Mouse (Mus musculus) liver, embryonic 12.5 days (tissue): ENCODE measurements around the gene Cldn20. TPM values are rescaled to one million over a fixed set of nuclear protein-coding genes. Genes with fewer than 3 reads are reported as not detected.

Experiments
- ATAC-seq: fragments of 200-750 bp; cut with Nextera tagmentation; 2 replicates; pipeline ENCODE4 v1.8.0; 2017; ENCODE audit warnings: moderate number of reproducible peaks, mild to moderate bottlenecking, moderate library complexity
- H3K27ac ChIP-seq: fragments of 300-500 bp; sonication (generic); 2 replicates; pipeline ENCODE4 v1.5.1; 2016; ENCODE audit warnings: mild to moderate bottlenecking
- H3K27me3 ChIP-seq: fragments of 300-500 bp; sonication (generic); replicated peaks from 2 replicates; pipeline ENCODE4 v1.6.1; 2016; ENCODE audit warnings: mild to moderate bottlenecking, moderate library complexity
- H3K36me3 ChIP-seq: fragments of 300-500 bp; sonication (generic); 2 replicates; pipeline ENCODE4 v1.6.1; 2016; ENCODE audit warnings: mild to moderate bottlenecking, moderate library complexity
- H3K4me1 ChIP-seq: fragments of 300-500 bp; sonication (generic); 2 replicates; pipeline ENCODE4 v1.6.1; 2016
- H3K4me2 ChIP-seq: fragments of 300-500 bp; sonication (generic); 2 replicates; pipeline ENCODE4 v1.6.1; 2016; ENCODE audit warnings: mild to moderate bottlenecking, moderate library complexity
- H3K4me3 ChIP-seq: fragments of 300-500 bp; sonication (generic); 2 replicates; pipeline ENCODE4 v1.5.1; 2016; ENCODE audit warnings: mild to moderate bottlenecking, moderate library complexity
- H3K9ac ChIP-seq: fragments of 300-500 bp; sonication (generic); 2 replicates; pipeline ENCODE4 v1.6.1; 2016; ENCODE audit warnings: mild to moderate bottlenecking, moderate library complexity
- H3K9me3 ChIP-seq: fragments of 300-500 bp; sonication (generic); replicated peaks from 2 replicates; pipeline ENCODE4 v1.6.1; 2016; ENCODE audit warnings: mild to moderate bottlenecking, moderate library complexity
- WGBS: fragments of 180-500 bp; shearing (Covaris S2); methylation state at CpG from one replicate; pipeline ENCODE4 v1.1.7; 2016; ENCODE audit not compliant: insufficient replicate concordance; 5-methylcytosine and 5-hydroxymethylcytosine counted together
- polyA plus RNA-seq: library from polyadenylated mRNA; unstranded; fragments of >200 nt; fragmentation: Nextera tagmentation; extraction: Ambion mirVana; gene quantifications from 2 replicates; pipeline ENCODE4 v1.2.1, GENCODE M21; 2016

Gene Cldn20
- polyA plus RNA-seq, 1 experiment from 2014 or later, result not detected

DNA sequence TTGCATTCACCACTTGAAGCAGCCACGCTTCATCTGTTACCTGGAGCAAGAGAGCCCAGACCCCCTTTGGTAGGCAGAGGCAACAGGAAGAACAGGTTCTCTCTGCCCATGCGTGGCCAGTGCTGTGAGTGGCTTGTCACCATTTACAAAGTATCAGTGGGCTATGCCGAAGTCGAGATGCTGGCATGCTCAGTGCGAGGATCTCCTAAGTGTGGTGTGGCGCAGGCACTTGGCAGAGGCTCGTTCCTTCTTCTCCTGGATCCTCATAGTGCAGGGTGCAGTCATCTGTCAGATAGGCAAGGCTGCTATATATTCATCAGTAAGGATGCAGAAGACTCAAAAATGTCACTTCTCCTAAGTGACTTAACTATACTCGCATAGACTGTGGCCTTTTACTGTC is 32.9 kb upstream of the Cldn20 start:
- Histone ChIP-seq H3K4me3 (no peak overlapping the region), H3K4me1 (peaks cover 4% of the 10 kb centered on the region; the same call in 1 of the 2 replicates), H3K27ac (no peak overlapping the region), H3K27me3 (no peaks in the 10 kb centered on the region), H3K4me2 (no peak overlapping the region), H3K9me3 (no peaks in the 10 kb centered on the region), H3K9ac (no peak overlapping the region), H3K36me3 (no peaks in the 10 kb centered on the region)
- no peak for ATAC-seq
- 80% methylated on average over 8 of the region's 8 CpGs for WGBS

DNA sequence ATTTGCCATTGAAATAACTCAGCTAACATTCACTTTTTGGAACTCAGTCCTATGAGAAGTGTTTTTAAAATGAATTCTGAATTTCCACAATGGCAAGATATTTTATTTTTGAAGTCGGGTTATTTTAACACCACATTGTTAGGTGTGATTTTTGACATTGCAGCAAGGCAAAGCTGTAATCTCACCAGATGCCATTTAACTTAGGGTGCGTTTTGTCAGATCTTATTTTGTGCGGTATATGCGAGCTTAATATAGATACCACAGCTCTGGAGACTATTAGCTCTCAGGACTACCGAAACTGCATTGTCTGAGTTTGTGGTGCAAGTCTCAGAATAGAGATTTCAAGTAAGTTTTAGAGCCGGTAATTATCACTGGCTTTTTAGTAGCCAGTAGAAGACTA is 32.3 kb upstream of the Cldn20 start:
- Histone ChIP-seq H3K27ac (no peak overlapping the region), H3K4me1 (peaks cover 4% of the 10 kb centered on the region; the same call in 1 of the 2 replicates), H3K9ac (no peak overlapping the region), H3K36me3 (no peaks in the 10 kb centered on the region), H3K9me3 (no peaks in the 10 kb centered on the region), H3K4me2 (no peak overlapping the region), H3K27me3 (no peaks in the 10 kb centered on the region), H3K4me3 (no peak overlapping the region)
- no peak for ATAC-seq
- WGBS, result 71% methylated on average over 6 of the region's 6 CpGs

DNA sequence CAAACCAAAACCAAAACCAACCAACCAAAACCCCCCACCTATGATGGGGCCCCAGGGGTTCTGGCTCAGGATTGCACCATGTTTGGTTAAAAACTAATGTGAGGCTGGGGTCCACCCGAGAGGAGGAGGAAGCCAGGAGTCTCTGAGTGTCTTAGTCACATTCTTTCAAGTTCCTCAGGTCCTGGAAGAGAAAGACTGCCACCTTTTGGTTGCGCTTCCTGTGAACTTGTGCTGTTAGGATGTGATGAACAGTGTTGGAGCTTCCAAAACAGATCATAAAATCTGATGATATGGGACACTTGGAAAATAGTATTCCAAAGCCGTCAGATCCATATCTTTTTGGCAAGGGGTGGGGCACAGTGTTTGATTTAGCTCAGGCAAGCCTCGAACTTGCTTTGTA is 31.4 kb upstream of the Cldn20 start:
- Histone ChIP-seq H3K4me3 (no peak overlapping the region), H3K36me3 (no peaks in the 10 kb centered on the region), H3K9ac (no peak overlapping the region), H3K4me1 (no peaks in the 10 kb centered on the region), H3K27ac (no peak overlapping the region), H3K4me2 (no peak overlapping the region), H3K27me3 (no peaks in the 10 kb centered on the region), H3K9me3 (no peaks in the 10 kb centered on the region)
- ATAC-seq, result no peak
- WGBS, result 59% methylated on average over 4 of the region's 4 CpGs

DNA sequence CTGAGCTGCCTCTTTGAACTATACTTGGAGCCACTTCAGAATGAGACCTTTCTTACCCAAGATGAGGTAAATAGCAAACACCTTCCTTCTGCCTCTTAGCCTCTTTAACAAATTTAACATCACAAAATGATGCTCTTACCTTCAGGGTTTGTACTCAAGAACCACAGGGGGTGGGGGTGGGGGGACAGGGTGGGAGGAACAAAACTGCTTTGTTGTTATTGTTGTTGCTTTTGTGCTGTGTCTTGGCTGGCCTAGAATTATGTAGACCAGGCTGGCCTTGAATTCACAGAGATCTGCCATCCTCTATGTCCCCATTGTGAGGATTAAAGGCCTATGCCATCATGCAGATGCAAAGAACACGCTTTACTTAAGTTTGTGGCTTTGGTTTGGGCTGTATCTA is 26.6 kb upstream of the Cldn20 start:
- Histone ChIP-seq H3K27ac (no peak overlapping the region), H3K9me3 (no peaks in the 10 kb centered on the region), H3K27me3 (no peaks in the 10 kb centered on the region), H3K4me3 (no peak overlapping the region), H3K4me1 (no peaks in the 10 kb centered on the region), H3K4me2 (no peak overlapping the region), H3K36me3 (no peaks in the 10 kb centered on the region), H3K9ac (no peak overlapping the region)
- 45% methylated on average over 1 of the region's 1 CpGs for WGBS
- no peak for ATAC-seq

DNA sequence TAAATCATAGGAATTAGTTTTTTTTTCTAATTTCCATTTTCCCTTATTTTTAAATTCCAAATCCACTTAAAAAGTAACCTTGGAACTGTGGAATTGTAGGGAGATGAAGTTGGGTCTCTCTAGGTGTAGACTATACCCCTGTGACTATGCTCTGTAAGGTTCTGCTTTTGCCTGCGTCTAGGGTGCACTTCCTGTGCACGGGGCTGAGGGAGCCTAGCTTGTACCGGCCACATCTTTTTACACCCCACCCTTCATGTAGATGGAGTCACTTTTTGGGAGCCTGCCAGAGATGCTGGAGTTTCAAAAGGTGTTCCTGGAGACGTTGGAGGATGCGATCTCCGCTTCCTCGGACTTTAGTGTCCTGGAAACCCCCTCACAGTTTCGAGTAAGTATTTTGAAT is 25.8 kb upstream of the Cldn20 start:
- no peaks in the 10 kb centered on the region for H3K9me3 ChIP-seq
- no peak for ATAC-seq
- no peak overlapping the region for H3K4me2 ChIP-seq
- H3K27ac ChIP-seq, result no peak overlapping the region
- no peaks in the 10 kb centered on the region for H3K27me3 ChIP-seq
- no peaks in the 10 kb centered on the region for H3K4me1 ChIP-seq
- 63% methylated on average over 8 of the region's 8 CpGs for WGBS
- H3K36me3 ChIP-seq, result no peaks in the 10 kb centered on the region
- no peak overlapping the region for H3K4me3 ChIP-seq
- H3K9ac ChIP-seq, result no peak overlapping the region

DNA sequence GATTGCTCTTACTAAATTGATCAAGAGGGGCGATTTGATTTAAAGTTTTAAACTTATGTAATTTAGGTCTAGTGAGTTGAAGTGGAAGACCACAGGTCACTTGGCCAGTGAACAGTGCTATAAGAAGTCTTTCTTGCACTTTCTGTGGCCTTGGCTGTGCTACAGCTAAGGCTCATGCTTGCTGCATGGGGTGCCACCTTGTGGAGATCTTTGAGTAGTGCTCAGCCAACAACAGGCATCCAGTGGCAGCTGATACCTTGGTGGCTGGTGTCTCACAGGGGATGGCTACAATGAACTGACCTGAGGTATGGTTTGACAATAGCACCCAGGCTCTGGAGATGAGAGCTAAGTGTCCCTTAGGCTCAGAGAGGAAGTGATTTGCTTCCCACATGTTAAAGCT is 22.5 kb upstream of the Cldn20 start:
- peak; percentile 40 for ATAC-seq
- H3K27ac ChIP-seq, result no peak overlapping the region
- 18% methylated on average over 1 of the region's 1 CpGs for WGBS

DNA sequence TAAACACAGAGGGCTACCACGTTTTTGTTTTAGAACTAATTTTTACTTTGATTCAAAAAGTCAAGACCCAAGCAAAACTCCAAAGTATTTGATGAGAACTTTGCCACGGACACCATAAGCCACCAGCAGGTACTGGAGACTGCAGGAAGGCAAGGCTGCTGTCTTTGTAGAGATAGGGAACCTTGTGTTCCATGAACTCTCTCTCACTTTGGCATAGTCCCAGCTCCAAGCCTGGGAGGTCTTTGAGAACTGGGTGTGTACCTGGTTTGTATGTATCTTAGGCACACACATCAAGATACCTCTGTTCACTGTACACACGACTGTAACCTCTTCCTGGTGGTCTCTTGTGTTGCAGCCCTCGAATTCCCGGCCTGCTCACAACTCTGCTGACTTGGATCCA is 18.0 kb upstream of the Cldn20 start:
- Histone ChIP-seq H3K4me3 (no peak overlapping the region), H3K9ac (no peak overlapping the region), H3K27me3 (no peaks in the 10 kb centered on the region), H3K9me3 (no peaks in the 10 kb centered on the region), H3K36me3 (0 out of 2 replicates have a peak, but pooled peaks cover 6% of the 10 kb centered on the region), H3K27ac (no peak overlapping the region), H3K4me1 (no peaks in the 10 kb centered on the region), H3K4me2 (no peak overlapping the region)
- WGBS, result 66% methylated on average over 5 of the region's 5 CpGs
- ATAC-seq, result no peak

More for the DNA sequence above, 22.5 kb upstream of the Cldn20 start:
- Histone ChIP-seq H3K4me2 (no peak overlapping the region), H3K27me3 (no peaks in the 10 kb centered on the region), H3K4me3 (no peak overlapping the region), H3K4me1 (no peaks in the 10 kb centered on the region), H3K9ac (no peak overlapping the region), H3K9me3 (no peaks in the 10 kb centered on the region), H3K36me3 (no peaks in the 10 kb centered on the region)

DNA sequence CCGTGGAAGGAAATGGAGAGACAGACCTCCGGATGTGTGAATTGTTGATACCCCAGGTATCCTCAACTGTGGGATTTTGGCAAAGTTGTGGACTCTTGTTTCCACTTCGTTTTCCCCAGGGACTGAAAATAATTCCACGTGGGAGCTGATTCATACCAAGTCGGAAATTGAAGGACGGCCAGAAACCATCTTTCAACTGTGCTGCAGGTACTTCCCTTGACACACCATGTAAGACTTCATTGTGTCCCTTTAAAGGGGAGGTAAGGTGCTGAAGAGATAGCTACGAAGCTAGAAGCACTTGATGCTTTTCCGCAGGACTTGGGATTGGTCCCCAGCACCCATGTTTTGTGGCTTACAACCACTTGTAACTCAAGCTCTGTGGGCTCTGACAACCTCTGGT is 16.5 kb upstream of the Cldn20 start:
- ATAC-seq, result no peak
- H3K27me3 ChIP-seq, result no peaks in the 10 kb centered on the region
- WGBS, result 77% methylated on average over 8 of the region's 8 CpGs

DNA sequence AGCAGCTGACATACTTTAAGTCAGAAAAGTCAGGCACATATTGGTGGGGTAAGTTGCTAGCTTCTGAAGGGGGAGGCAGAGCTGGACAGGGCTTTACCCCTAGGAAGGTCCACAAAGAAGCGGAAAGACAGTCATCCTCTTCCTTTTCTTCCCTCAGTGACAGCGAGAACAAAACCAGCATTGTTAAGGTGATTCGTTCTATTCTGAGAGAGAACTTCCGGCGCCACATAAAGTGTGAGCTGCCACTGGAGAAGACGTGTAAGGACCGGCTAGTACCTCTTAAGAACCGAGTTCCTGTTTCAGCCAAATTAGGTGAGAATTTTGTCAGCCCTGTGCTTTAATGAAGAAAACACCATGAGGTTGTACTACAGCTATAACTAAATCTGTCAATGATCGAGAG is 15.9 kb upstream of the Cldn20 start:
- Histone ChIP-seq H3K4me2 (no peak overlapping the region), H3K9me3 (no peaks in the 10 kb centered on the region), H3K27ac (no peak overlapping the region), H3K36me3 (0 out of 2 replicates have a peak, but pooled peaks cover 9% of the 10 kb centered on the region), H3K4me1 (0 out of 2 replicates have a peak, but pooled peaks cover 5% of the 10 kb centered on the region), H3K9ac (no peak overlapping the region), H3K4me3 (no peak overlapping the region), H3K27me3 (no peaks in the 10 kb centered on the region)
- ATAC-seq, result no peak
- WGBS, result 71% methylated on average over 9 of the region's 9 CpGs

More for the DNA sequence above, 16.5 kb upstream of the Cldn20 start:
- Histone ChIP-seq H3K9ac (no peak overlapping the region), H3K36me3 (0 out of 2 replicates have a peak, but pooled peaks cover 9% of the 10 kb centered on the region), H3K4me2 (no peak overlapping the region), H3K4me1 (0 out of 2 replicates have a peak, but pooled peaks cover 2% of the 10 kb centered on the region), H3K4me3 (no peak overlapping the region), H3K9me3 (no peaks in the 10 kb centered on the region), H3K27ac (no peak overlapping the region)

DNA sequence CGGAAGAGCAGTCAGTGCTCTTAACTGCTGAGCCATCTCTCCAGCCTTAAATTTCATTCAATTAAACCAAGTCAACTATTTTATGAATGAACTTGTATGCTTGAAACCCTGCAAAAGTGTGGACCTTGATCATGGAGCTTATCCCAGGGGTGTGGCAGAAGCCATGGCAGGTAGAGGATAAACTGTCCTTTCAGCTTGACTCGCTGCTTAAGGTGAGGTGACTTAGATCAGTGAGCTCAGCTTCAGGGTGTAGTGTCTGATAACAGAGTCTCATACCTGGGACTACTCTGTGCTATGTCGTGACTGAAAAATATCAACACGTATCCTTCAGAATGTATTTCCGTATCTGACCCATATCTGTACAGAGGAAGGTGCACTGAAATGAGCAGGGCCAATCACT is 12.0 kb upstream of the Cldn20 start:
- no peak overlapping the region for H3K4me2 ChIP-seq
- ATAC-seq, result no peak
- no peak overlapping the region for H3K4me3 ChIP-seq
- 75% methylated on average over 5 of the region's 5 CpGs for WGBS
- no peak overlapping the region for H3K9ac ChIP-seq
- no peak overlapping the region for H3K27ac ChIP-seq
- H3K9me3 ChIP-seq, result no peaks in the 10 kb centered on the region
- no peaks in the 10 kb centered on the region for H3K27me3 ChIP-seq
- H3K36me3 ChIP-seq, result 0 out of 2 replicates have a peak, but pooled peaks cover 9% of the 10 kb centered on the region
- H3K4me1 ChIP-seq, result 0 out of 2 replicates have a peak, but pooled peaks cover 5% of the 10 kb centered on the region

DNA sequence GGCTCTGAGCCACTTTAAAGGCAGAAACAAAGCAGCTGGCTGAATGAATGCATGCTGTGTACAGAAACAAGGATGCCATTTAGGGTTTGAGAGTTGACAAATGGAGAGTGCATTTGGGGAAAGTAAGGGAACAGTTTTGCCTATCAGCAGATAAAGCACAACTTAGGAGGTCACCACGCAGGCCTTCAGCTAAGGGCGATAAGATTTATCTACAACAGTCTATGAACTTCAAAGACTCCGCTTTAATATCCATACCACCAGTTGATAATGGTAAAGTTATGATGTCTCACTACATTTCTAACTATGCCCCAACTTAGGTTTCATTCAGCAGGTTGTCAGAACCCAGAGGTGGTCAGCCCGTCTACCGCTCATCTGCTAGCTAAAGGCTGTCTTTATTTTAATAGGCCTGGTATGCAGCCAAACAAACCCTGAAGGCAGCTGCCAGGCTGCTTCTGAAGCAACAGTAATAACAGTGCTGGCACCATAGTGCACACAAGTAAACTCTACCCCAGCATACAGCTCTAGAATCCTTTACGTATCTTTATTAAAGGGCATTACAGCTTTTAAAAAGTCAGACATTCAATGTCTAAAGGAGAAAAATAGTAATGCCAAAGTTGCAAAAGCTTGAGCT is 4.4 kb upstream of the Cldn20 start:
- Histone ChIP-seq H3K4me3 (no peak overlapping the region), H3K36me3 (peaks cover 8% of the 10 kb centered on the region; the same call in 1 of the 2 replicates), H3K9ac (0 out of 2 replicates have a peak overlapping the region, but pooled peaks have one; percentile 4), H3K27me3 (no peaks in the 10 kb centered on the region), H3K9me3 (no peaks in the 10 kb centered on the region), H3K4me2 (peak overlapping the region; percentile 31; the same call in 1 of the 2 replicates), H3K27ac (peak overlapping the region; percentile 68), H3K4me1 (peaks cover 30% of the 10 kb centered on the region)
- peak; percentile 77 for ATAC-seq
- WGBS, result 55% methylated on average over 6 of the region's 6 CpGs

DNA sequence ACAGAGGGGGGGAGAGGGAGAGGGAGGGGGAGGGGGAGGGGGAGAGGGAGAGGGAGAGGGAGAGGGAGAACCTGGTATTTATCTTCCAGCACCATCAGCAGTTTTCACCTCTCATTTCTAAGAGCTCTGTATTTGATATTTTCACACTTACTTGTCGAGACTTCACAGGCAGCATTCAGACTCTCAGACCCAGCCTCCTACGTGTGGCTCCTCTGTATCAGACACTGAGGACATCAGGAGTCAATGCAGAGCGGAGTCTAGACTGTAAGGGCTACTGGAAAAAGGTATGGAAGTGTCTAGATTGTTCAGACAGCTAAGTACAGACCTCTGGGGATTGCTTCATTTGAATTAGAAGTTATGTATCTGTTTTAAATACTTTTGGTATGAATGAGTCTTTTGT is 2.8 kb upstream of the Cldn20 start:
- WGBS, result 36% methylated on average over 3 of the region's 3 CpGs
- Histone ChIP-seq H3K27me3 (no peaks in the 10 kb centered on the region), H3K9ac (no peak overlapping the region), H3K4me2 (no peak overlapping the region), H3K4me3 (no peak overlapping the region), H3K36me3 (peaks cover 8% of the 10 kb centered on the region; the same call in 1 of the 2 replicates), H3K9me3 (no peaks in the 10 kb centered on the region), H3K27ac (no peak overlapping the region; the same call in 1 of the 2 replicates), H3K4me1 (peaks cover 30% of the 10 kb centered on the region)
- ATAC-seq, result peak; percentile 70
